Mouse (Mus musculus) embryonic stem cell, embryonic (primary cell): Measurements from ENCODE around the gene C130026I21Rik.
"Not testable (repeated sequence)": the region's sequence is repeated elsewhere in the genome, so short reads cannot be mapped to it uniquely, and the experiment has no call there.

Experiments used
- CTCF ChIA-PET, 4 experiments: fragments of 300-600 bp in 2 of 4; fragments of 350-600 bp in 2 of 4; sonication (Branson Sonifier 250); formaldehyde crosslinking; loops; one replicate each; lab custom pipeline; 2022; ENCODE audit warnings: inconsistent platforms in 2 of 4; lab: Charles Lee
- POLR2A ChIA-PET, 4 experiments: fragments of 300-600 bp in 2 of 4; fragments of 350-600 bp in 2 of 4; sonication (Branson Sonifier 250); formaldehyde crosslinking; loops; one replicate each; lab custom pipeline; 2022; ENCODE audit warnings: antibody characterized with exemption in 4 of 4, inconsistent platforms in 1 of 4; lab: Charles Lee

The C130026I21Rik gene

DNA sequence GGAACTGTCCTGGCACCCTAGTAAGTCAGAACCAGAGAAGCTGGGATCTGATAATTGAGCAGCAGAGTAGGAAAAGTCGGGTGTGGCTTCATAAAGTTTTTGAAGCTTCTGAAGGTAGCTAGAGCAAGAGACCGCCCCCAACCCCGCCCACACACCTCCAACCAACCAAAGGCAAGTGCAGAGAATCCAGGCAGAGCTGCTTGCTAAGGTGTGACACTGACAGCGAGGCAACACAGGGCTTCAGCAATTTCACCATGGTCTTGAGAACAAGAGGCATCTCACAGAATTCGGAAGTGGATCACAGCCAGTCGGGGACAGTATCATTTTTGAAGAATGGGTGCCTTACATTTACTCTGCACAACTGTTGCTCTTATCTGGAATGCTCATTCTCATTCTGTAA is at the start of gene C130026I21Rik:
Gene C130026I21Rik (minus strand): TSS at position 101 of the 400 bp plus-strand sequence.
- POLR2A ChIA-PET: not testable (repeated sequence)

DNA sequence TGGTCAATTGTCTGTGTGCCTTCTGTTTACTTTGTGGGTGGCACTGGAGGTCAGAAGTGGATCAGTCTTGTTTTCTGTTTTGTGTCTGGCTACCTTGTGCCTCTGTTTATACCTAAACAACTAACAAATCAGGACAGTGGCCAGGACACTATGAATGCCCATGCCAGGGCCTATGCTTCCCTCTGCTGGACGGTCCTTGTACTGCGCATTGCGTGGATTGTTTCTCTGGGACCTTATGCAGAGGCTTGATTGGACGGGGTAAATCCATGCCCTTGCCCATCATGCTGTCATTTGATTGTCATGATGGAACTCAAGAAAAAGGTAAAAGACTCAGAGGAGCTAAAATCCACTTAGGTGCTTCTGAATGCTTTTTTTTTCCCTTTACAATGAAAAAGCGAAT is 16.7 kb upstream of the C130026I21Rik start:
- CTCF ChIA-PET: interaction anchor here in 1 of 4 experiments (1.0 kb wide), 1 partner anchor 43 kb away, joined by 5 read pairs; no protein-coding TSS in a partner anchor
- POLR2A ChIA-PET: not testable (repeated sequence)

More for the DNA sequence above, at the start of gene C130026I21Rik:
- CTCF ChIA-PET: not testable (repeated sequence)

DNA sequence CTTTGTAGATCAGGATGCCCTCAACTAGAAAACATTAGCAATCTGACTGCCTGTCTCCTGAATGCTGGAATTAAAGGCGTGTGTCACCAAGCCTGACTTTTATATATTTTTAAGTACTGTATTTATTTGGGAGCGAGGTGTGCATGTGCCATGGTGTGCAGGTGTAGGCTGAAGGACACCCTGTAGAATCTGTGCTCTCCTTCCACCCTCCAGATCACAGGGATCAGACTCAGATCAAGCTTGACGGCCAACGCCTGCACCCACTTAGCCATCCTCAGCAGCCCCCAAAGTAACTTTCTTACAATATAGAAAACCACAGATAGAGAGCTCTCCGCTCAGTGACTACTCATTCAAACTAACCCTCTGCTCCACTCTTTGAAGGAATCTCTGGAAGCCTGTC is 6.1 kb upstream of the C130026I21Rik start:
- POLR2A ChIA-PET, CTCF ChIA-PET: not testable (repeated sequence)

DNA sequence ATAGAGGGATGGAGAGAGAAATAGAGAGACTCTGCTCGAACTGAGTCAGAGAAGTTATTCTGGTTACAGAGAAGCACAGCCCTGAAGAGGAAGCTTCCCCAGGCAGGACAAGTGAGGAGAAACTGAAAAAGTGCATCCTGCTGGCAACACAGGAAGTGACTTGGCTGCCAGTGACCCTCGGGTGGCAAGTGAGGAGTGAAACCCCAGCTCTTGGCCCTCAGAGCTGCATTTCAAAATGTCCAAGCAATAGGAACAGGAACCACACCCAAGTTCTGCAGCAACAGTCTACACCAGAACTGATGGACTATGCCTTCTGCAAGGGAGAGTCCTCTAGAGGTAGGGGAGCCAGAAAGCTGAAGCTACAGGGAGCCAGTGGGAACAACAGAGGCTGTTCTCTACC is 11.7 kb downstream of the C130026I21Rik start:
- CTCF ChIA-PET: not testable (repeated sequence)
- POLR2A ChIA-PET: interaction anchor here in 1 of 4 experiments (0.7 kb wide), 1 partner anchor 73 kb away, joined by 3 read pairs; no protein-coding TSS in a partner anchor

DNA sequence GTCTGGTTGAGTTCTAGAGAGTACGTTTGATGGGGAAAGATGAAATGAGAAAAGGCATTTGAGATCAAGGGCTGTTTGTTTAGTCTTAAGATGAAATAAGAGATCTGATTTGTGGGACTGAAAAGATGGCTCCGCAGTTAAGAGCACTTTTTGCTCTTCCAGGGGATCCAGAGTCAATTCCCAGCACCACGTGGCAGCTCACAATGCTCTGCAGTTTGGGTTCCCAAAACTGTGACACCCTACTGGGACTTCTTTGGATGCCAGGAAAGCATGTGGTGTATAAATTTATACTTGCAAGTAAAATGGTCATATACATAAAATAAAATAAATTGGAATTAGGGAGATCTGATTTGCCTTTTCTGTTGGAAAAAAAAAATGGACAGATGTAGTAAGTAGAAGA is 15.1 kb downstream of the C130026I21Rik start:
- CTCF ChIA-PET, POLR2A ChIA-PET: not testable (repeated sequence)

DNA sequence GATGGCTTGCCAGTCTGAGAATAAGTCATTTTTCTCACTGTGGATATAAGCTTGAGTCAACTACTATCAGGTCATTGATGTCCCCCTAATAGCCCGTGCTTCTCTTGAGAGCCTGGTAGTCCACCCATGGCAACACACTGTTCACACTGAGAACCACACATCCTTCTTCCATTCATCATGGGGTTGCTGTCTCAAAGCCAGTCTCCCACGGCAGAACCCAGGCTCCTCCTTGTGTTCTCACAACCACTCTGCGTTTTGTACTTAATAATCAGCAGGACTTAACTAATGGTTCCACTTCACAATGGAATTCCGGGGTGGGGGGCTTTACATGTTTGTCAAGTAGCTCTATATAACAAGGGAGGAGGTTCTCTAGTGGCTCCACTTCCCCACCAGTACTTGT is 19.2 kb downstream of the C130026I21Rik start:
- CTCF ChIA-PET, POLR2A ChIA-PET: not testable (repeated sequence)

DNA sequence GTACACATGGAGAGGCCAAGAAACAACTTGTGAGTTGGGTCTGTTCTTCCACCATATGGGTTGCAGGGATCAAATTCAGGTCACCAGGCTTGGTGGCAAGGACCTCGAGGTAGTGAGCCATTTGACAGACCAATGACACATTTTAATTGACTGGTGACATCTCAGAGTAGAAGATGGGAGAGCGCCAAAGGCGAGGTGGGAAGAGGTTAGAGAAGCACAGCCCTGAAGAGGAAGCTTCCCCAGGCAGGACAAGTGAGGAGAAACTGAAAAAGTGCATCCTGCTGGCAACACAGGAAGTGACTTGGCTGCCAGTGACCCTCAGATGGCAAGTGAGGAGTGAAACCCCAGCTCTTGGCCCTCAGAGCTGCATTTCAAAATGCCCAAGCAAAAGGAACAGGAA is 21.4 kb downstream of the C130026I21Rik start:
- CTCF ChIA-PET: not testable (repeated sequence)

DNA sequence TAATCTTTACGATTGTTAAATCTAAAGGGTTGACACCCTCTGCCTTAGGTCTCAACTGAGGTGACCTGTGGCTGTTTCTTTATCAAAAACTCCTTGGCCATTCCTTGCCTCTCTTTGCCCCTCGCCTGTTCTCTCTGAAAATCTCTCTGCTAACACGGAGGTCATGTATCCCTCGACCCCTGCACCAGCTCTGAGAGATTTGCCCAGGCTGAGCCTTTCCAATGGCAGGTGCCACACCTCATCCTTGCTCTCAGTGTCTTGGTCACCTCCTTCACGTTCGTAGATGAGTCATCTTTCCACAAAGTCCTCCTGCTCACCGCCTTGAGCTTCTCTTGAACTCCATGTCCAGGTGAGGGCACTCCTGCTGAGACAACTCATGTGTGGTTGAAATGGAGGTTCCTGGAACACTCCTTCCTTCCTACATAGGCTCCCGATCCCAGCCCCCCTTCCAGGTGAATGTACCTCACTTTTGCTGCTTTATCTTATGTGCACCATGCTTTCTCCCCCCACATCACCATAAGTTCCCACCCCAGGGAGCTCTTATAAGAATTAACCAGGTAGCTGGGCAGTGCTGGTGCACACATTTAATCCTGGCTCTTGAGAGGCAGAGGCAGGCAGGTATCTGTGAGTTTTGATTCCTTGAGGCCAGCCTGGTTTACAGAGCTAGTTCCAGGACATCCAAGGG is 23.4 kb downstream of the C130026I21Rik start:
- POLR2A ChIA-PET, CTCF ChIA-PET: not testable (repeated sequence)

More for the DNA sequence above, 21.4 kb downstream of the C130026I21Rik start:
- POLR2A ChIA-PET: not testable (repeated sequence)

DNA sequence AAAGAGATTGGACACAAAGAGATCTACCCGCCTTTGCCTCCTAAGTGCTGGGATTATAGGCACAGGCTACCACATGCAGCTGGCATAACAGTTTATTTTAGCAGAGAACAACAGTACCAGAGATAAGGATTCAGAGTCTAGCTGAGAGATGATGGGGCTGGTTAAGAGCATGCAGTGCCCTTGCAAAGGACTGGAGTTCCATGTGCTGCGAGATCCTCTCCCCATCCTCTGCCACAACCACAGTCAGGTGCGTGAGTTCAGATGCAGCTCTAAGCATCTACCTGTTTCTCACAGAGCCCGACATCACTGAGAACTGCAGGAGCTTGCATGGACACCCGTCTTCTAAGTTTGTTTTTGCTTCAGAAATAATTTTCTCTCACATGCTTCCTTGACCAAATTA is 24.1 kb downstream of the C130026I21Rik start:
- POLR2A ChIA-PET, CTCF ChIA-PET: not testable (repeated sequence)

DNA sequence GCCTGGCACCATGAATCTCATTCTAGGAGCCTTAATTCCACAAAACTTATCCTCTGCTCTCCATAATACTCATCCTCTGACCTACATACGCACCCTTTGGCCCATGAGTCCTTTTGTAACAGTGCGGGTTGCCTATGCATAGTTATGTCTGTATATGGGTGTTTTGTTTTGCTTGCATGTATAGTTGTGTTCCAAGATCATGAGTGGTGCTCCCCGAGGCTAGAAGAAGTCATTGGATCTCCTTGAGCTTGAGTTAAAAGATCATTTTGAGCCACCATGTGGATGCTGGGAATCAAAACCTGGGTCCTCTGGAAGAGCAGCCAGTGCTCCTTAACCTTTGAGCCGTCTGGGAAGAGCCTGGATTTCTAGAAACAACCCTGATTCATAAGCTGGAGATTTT is 25.4 kb downstream of the C130026I21Rik start:
- CTCF ChIA-PET: interaction anchor here in 1 of 4 experiments (0.6 kb wide), 1 partner anchor 338 kb away, joined by 6 read pairs; no protein-coding TSS in a partner anchor
- POLR2A ChIA-PET: not testable (repeated sequence)

DNA sequence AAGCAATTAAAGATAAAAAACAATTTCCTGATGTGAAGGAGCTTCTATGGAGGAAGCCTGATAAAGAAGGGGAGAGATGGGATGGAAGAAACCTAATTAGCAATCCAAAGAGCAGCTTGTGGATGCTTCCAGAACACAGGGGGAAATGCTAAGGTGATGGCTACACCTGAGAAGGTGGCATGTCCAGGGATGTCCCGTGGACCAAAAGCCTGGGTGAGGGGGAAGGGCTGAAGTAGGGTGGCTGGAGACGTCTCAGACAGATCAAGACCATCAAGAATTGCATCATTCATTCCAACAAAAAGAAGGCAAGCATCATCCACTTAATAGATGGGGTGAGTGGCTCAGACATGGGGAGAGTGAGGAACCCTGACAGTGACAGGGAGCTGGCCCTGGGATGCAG is 27.3 kb downstream of the C130026I21Rik start:
- CTCF ChIA-PET: interaction anchor here in 2 of 4 experiments (0.5 to 0.6 kb wide), 2 partner anchors 15 to 334 kb away, joined by 3 to 4 read pairs; no protein-coding TSS in a partner anchor

DNA sequence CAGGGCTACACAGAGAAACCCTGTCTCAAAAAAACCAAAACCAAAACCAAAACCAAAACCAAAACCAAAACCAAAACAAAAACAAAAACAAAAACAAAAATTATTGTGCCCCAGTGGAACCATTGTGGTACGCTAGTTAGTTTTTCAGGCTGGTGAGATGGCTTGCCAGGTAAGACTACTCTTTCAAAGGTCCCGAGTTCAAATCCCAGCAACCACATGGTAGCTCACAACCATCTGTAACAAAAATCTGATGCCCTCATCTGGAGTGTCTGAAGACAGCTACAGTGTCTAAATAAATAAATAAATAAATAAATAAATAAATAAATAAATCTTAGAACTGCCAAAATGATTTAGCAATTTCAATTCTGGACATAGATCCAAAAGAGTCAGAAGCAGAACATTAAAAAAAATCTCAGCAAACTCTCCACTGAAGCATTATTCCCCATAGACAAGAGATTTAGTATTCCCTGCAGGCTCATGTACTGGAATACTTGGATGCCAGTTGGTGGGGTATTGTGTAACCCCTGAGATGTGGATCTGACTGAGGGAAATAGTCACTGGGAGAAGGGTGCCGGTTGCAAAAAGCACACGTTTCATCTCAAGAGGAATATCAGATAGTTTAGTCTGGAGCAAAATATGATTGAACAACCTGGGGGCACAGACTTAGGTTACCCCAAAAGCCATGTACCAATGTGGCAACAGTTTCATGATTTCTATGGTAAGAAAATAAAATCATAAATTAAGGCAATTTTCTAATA is 31.2 kb downstream of the C130026I21Rik start:
- POLR2A ChIA-PET, CTCF ChIA-PET: not testable (repeated sequence)

More for the DNA sequence above, 27.3 kb downstream of the C130026I21Rik start:
- POLR2A ChIA-PET: not testable (repeated sequence)

DNA sequence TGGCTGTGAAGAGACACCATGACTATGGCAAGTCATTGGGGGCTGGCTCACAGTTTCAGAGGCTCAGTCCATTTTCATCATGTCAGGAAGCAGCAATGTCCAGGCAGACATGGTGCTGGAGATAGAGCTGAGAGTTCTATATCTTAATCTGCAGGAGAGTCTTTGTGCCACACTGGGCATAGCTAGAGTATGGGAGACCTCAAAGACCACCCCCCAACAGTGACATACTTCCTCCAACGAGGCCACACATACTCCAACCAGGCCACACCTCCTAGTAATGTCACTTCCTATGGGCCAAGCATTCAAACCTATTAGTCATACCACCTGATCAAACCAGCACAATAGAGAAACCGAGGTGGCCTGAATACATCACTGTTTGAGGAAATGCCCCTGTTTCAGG is 63.8 kb downstream of the C130026I21Rik start:
- CTCF ChIA-PET, POLR2A ChIA-PET: not testable (repeated sequence)

DNA sequence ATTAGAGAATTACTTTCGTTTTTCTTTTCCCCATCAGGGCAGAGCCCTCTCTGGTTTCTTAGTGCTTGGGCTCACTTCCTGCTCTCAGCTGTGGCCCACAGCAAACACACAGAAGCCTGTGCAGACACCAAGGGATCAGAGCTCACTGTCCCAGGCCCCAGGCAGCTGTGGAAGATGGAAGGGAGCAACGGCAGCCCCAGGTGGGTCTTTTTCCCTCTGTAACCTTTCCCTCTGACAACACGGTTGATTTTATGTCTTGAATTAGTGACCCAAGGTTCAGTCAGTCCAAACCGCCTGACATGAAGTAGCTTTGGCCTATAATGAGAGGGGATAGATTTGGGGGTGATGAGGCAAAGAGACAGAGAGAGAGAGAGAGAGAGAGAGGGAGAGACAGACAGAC is 70.8 kb downstream of the C130026I21Rik start:
- POLR2A ChIA-PET, CTCF ChIA-PET: not testable (repeated sequence)

DNA sequence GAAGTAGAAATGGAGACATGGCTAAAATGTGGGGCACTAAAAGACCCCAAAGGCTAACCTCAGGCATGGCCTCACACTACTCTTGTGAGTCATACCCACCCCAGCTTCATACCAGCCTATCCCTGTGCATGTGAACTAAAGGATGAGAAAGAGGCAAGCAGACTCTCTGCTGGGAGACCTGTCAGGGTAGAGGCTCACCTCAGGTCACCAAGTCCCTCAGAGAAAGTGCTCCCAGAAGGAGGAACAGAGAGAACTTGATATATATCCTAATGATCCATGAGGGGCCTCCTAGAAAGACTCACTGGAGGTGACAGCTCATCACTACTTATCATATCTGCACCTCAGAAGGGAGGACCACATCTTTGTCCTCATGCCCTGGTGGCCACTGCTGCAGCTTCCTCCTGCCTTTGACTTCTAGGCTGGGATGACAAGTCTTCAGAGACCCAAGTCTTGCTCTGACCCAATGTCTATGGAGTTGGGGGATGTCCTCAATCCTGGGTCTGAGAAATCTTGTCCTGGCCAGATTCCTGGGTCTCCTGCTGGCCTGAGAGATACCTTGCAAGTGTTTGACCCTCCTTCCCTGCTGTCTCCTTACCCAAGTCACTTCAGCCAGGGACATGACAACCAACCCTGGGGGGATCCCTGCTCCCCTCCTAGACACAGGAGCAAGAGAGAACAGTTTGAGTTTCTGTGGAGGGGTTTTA is 71.6 kb downstream of the C130026I21Rik start:
- POLR2A ChIA-PET, CTCF ChIA-PET: not testable (repeated sequence)

DNA sequence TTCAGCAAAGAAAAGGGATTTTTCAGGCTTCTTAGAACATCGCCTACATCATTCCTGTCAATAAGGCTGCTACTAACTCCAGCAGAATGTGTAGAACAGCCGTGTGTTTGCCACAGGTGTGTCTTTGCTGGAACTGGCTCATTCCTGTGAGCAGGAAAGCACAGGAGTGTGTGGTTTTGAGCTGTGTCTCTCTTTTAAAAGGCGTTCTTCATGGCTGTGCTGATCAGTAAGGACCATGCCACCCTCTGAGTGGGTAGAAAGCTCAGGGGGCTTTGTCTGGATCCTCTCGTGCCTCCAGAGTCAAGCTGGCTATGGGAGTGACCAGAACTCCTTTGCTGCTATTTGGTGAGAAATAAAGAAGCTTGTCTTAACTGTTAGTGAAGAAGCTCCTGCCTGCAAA is 73.6 kb downstream of the C130026I21Rik start:
- CTCF ChIA-PET, POLR2A ChIA-PET: not testable (repeated sequence)

DNA sequence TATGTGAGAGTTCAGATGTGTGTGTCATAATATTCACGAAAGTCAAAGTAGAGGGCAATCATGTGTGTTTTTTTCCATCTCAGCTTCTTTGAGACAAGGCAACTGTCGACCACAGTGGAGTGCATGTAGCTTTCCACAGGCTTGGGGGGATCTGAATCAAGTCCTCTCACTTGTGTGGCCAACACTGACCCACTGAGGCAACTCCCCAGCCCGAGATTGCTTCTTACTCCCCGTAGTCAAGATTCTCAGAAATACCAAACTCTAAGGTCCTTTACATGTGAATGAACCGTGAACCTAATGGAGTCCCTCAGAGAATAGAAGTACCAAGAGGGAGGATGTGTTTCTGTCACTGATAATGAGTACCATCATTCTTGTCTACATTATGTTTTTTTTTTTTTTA is 76.6 kb downstream of the C130026I21Rik start:
- POLR2A ChIA-PET, CTCF ChIA-PET: not testable (repeated sequence)

DNA sequence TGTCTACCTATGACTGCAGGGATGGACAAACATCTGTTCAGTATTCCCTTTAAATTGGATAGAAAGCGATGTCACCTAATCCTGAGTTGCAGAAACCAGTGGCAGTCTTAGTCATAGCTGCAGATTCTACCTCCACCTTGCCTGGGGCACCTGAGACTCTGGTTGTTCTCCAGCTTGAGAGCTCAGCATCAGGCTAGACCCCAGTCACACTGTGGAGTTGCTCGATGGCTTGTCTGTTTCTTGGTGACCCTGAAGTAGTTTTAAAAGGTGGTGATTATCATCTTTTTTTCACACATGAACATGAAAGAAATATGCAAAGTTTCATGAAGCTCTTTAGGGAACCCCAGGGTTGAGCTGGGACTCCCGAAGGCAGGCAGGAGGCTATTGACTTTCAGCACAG is 88.4 kb downstream of the C130026I21Rik start:
- CTCF ChIA-PET, POLR2A ChIA-PET: not testable (repeated sequence)

DNA sequence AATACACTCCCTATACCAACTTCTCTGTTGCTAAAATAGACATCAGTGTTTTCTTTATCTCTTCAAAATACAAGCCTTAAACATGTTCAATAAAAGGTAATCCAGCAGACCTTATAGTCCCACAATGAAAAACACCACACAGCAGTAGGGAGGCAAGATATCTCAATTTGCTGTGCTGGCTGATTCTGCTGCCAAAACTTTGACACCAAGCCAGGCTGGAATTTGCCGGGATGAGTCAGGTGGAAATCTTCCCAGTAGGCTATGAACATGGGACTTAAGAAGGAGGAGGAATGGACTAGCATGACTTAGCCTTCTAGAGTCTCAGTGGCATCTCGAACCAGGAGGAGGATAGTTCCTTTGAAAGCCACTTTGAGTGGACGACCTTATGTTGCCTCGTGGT is 91.4 kb downstream of the C130026I21Rik start:
- POLR2A ChIA-PET, CTCF ChIA-PET: not testable (repeated sequence)

DNA sequence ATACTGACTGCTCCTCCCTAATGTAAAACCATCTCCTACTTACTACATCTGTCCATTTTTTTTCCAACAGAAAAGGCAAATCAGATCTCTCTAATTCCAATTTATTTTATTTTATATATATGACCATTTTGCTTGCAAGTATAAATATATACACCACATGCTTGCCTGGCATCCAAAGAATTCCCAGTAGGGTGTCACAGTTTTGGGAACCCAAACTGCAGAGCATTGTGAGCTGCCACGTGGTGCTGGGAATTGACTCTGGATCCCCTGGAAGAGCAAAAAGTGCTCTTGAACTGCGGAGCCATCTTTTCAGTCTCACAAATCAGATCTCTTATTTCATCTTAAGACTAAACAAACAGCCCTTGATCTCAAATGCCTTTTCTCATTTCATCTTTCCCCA is 107.5 kb downstream of the C130026I21Rik start:
- CTCF ChIA-PET, POLR2A ChIA-PET: not testable (repeated sequence)
